Mouse (Mus musculus): Measurements from ENCODE around the gene Actl11. TPM values are rescaled to one million over a fixed set of nuclear protein-coding genes. Genes with fewer than 3 reads are reported as not detected.

The Actl11 gene
- not detected in 2 replicates for polyA plus RNA-seq (2014; fragmentation: Nextera tagmentation; extraction: Ambion mirVana)

DNA sequence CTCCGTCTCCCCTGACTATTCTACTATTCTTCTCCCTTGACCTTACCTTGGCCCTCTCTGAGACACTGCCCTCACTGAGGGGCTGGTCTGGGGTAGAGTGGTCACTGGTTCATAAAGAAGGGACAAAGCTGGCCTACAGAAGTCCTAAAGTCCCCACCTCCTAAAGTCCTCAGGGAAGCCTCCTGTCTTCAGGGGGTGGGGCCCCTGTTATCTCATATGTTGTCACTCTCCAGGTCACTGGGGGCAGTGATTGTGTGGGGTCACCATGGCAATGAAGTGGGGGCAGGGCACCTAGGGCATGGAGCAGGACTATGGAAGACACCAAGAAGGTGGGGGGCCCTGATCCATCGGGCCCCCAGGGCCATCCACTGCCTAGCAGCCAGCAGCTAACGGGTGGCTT is at the start of gene Actl11:
Gene Actl11 (plus strand): TSS at position 301 of the 400 bp plus-strand sequence.
- no peaks in the 10 kb centered on the region for H3K27me3 ChIP-seq (ENCODE audit: insufficient read depth, low read length)
- H3K4me3 ChIP-seq (ENCODE audit: low read depth, low read length) = no peak within 1 kb of the TSS
- no peaks in the 10 kb centered on the region for H3K36me3 ChIP-seq (ENCODE audit: insufficient read depth)
- H3K4me1 ChIP-seq (ENCODE audit: insufficient read depth) = peaks cover 8% of the 10 kb centered on the region
- WGBS = 53% methylated on average over 3 of the region's 3 CpGs
- no peaks in the 10 kb centered on the region for H3K9me3 ChIP-seq (ENCODE audit: low read depth, low read length)
- no peak within 1 kb of the TSS for H3K4me2 ChIP-seq
- peak; percentile 13 for ATAC-seq (ENCODE audit: insufficient read depth)
- DNase-seq = no peak
- peak within 1 kb of the TSS; percentile 85 for H3K27ac ChIP-seq (ENCODE audit: low read depth)
- no peak for TF ChIP-seq CTCF (IDR thresholded peaks at IDR 0.05; ENCODE audit: low read depth)
- H3K9ac ChIP-seq = peak within 1 kb of the TSS; percentile 28; the same call in 1 of the 2 replicates

DNA sequence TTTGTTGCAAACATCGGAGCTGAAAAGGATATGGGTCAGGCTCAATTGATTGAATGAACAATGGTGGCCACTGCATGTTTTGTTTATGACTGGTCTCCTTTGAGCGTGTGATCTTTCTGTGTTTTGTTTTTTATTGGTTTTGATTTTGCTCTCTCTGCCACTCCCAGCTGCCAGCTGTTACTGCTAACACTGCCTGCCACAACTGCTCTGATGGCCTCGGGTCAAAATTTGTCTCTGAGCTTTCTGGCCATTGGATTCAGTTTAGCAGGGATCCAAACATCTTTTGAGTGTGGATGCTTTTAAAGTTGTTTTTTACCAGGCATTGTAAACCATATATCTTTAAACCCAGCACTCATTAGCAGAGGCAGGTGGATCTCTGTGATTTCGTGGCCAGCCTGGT is 47.9 kb upstream of the Actl11 start:
- Histone ChIP-seq H3K4me2 (no peak overlapping the region), H3K9ac (no peak overlapping the region), H3K27me3 (ENCODE audit: insufficient read depth, low read length) (no peaks in the 10 kb centered on the region), H3K4me3 (ENCODE audit: low read depth, low read length) (no peak overlapping the region), H3K9me3 (ENCODE audit: low read depth, low read length) (no peaks in the 10 kb centered on the region), H3K36me3 (ENCODE audit: insufficient read depth) (no peaks in the 10 kb centered on the region), H3K4me1 (ENCODE audit: insufficient read depth) (no peaks in the 10 kb centered on the region), H3K27ac (ENCODE audit: low read depth) (no peak overlapping the region)
- 59% methylated on average over 4 of the region's 4 CpGs for WGBS
- ATAC-seq (ENCODE audit: insufficient read depth) (no peak), DNase-seq (no peak)
- TF ChIP-seq CTCF (IDR thresholded peaks at IDR 0.05; ENCODE audit: low read depth) = no peak

DNA sequence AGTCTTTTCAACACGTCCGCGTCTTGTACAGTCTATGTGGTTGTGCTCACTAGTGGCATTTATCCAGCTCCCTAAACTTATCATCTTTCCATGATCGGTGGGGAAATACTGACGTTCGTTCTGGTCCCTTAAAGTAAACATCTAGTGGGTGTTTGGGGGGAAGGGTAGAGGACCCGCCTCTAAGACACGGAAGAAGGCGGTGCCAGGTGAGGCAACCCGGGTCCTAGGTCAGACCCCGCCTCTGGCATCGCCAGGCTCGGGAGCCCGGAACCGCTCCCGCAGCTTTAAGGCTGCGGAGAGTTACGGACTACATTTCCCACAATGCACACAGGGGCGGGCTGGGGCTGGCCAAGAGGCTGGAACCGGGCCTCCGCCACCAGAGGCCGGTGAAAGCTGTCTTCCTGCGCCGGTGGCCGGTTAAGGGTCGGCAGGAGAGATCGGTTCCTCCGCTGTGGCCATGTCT is 40.4 kb upstream of the Actl11 start, which contains the start of gene Mon1a:
Gene Mon1a (plus strand): TSS at position 348 of the 463 bp plus-strand sequence.
- no peak for TF ChIP-seq CTCF (IDR thresholded peaks at IDR 0.05; ENCODE audit: low read depth)
- no peaks in the 10 kb centered on the region for H3K36me3 ChIP-seq (ENCODE audit: insufficient read depth)
- WGBS = under 1% methylated on average over 28 of the region's 28 CpGs

GRCm38 (mm10) chr9:107888267-107888850 is 39.9 kb upstream of the Actl11 start:
- 1% methylated on average over 18 of the region's 18 CpGs for WGBS
- Histone ChIP-seq H3K4me2 (peak overlapping the region; percentile 89), H3K9ac (peak overlapping the region; percentile 73), H3K4me1 (ENCODE audit: insufficient read depth) (peaks cover 7% of the 10 kb centered on the region; the same call in 1 of the 2 replicates), H3K36me3 (ENCODE audit: insufficient read depth) (no peaks in the 10 kb centered on the region), H3K4me3 (ENCODE audit: low read depth, low read length) (peak overlapping the region; percentile 79), H3K27ac (ENCODE audit: low read depth) (no peak overlapping the region), H3K9me3 (ENCODE audit: low read depth, low read length) (no peaks in the 10 kb centered on the region), H3K27me3 (ENCODE audit: insufficient read depth, low read length) (no peaks in the 10 kb centered on the region)
- peak; percentile 17; the same call in 1 of the 2 replicates for TF ChIP-seq CTCF (IDR thresholded peaks at IDR 0.05; ENCODE audit: low read depth)
- ATAC-seq (ENCODE audit: insufficient read depth) (peak; percentile 78), DNase-seq (peak; percentile 45)

More for the DNA sequence above, 40.4 kb upstream of the Actl11 start, which contains the start of gene Mon1a:
- Histone ChIP-seq H3K4me1 (ENCODE audit: insufficient read depth) (peaks cover 7% of the 10 kb centered on the region; the same call in 1 of the 2 replicates), H3K4me3 (ENCODE audit: low read depth, low read length) (peak within 1 kb of the TSS; percentile 79), H3K9me3 (ENCODE audit: low read depth, low read length) (no peaks in the 10 kb centered on the region), H3K27ac (ENCODE audit: low read depth) (no peak within 1 kb of the TSS), H3K27me3 (ENCODE audit: insufficient read depth, low read length) (no peaks in the 10 kb centered on the region), H3K9ac (peak within 1 kb of the TSS; percentile 73), H3K4me2 (peak within 1 kb of the TSS; percentile 89)
- peak; percentile 97 for ATAC-seq (ENCODE audit: insufficient read depth)
- DNase-seq = peak; percentile 90

- no peak for TF ChIP-seq CTCF (IDR thresholded peaks at IDR 0.05; ENCODE audit: low read depth)
- DNase-seq (no peak), ATAC-seq (ENCODE audit: insufficient read depth) (no peak)
- H3K36me3 ChIP-seq (ENCODE audit: insufficient read depth) = no peaks in the 10 kb centered on the region
- H3K9ac ChIP-seq = no peak overlapping the region
- H3K4me2 ChIP-seq = no peak overlapping the region
- no peaks in the 10 kb centered on the region for H3K27me3 ChIP-seq (ENCODE audit: insufficient read depth, low read length)
- H3K4me1 ChIP-seq (ENCODE audit: insufficient read depth) = peaks cover 7% of the 10 kb centered on the region; the same call in 1 of the 2 replicates
- no peak overlapping the region for H3K27ac ChIP-seq (ENCODE audit: low read depth)
- H3K4me3 ChIP-seq (ENCODE audit: low read depth, low read length) = no peak overlapping the region
- H3K9me3 ChIP-seq (ENCODE audit: low read depth, low read length) = no peaks in the 10 kb centered on the region
- WGBS = 66% methylated on average over 6 of the region's 6 CpGs
Observed at GRCm38 (mm10) chr9:107890260-107890659, 38.0 kb upstream of the Actl11 start.

DNA sequence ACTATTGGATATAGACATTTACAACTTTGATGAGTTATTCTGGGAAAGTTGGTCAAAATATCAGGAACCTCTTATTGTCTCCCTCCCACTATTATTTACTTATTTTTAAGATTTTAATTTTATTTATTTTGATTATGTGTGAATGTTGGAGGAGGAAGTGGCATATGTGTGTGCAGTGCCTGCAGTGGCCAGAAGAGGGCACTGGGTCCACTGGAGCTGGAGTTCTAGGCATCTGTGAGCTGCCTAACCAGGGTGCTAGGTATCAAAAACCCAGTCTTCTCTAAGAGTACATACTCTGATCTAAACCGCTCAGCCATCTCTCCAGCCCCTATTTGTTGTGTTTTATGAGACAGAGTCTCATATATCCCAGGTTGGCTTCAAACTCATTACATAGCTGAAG is 37.2 kb upstream of the Actl11 start:
- Histone ChIP-seq H3K4me2 (no peak overlapping the region), H3K27me3 (ENCODE audit: insufficient read depth, low read length) (no peaks in the 10 kb centered on the region), H3K36me3 (ENCODE audit: insufficient read depth) (no peaks in the 10 kb centered on the region), H3K4me3 (ENCODE audit: low read depth, low read length) (no peak overlapping the region), H3K4me1 (ENCODE audit: insufficient read depth) (peaks cover 7% of the 10 kb centered on the region; the same call in 1 of the 2 replicates), H3K27ac (ENCODE audit: low read depth) (no peak overlapping the region), H3K9ac (no peak overlapping the region), H3K9me3 (ENCODE audit: low read depth, low read length) (no peaks in the 10 kb centered on the region)
- ATAC-seq (ENCODE audit: insufficient read depth) (no peak), DNase-seq (peak; percentile 21)
- 93% methylated on average over 1 of the region's 1 CpGs for WGBS
- TF ChIP-seq CTCF (IDR thresholded peaks at IDR 0.05; ENCODE audit: low read depth) = peak; percentile 44

- no peaks in the 10 kb centered on the region for H3K9me3 ChIP-seq (ENCODE audit: low read depth, low read length)
- 0 out of 2 replicates have a peak, but pooled peaks cover 3% of the 10 kb centered on the region for H3K36me3 ChIP-seq (ENCODE audit: insufficient read depth)
- no peak overlapping the region for H3K9ac ChIP-seq
- ATAC-seq (ENCODE audit: insufficient read depth) (no peak), DNase-seq (no peak)
- no peak overlapping the region for H3K4me2 ChIP-seq
- no peak for TF ChIP-seq CTCF (IDR thresholded peaks at IDR 0.05; ENCODE audit: low read depth)
- no peaks in the 10 kb centered on the region for H3K4me1 ChIP-seq (ENCODE audit: insufficient read depth)
- H3K27me3 ChIP-seq (ENCODE audit: insufficient read depth, low read length) = peaks cover 10% of the 10 kb centered on the region; the same call in 1 of the 2 replicates
- H3K4me3 ChIP-seq (ENCODE audit: low read depth, low read length) = no peak overlapping the region
- H3K27ac ChIP-seq (ENCODE audit: low read depth) = no peak overlapping the region
- WGBS = 88% methylated on average over 10 of the region's 10 CpGs
Observed at GRCm38 (mm10) chr9:107898563-107898962, 29.7 kb upstream of the Actl11 start.
